Mouse (Mus musculus) telencephalon, adult 2 months (tissue): ENCODE results near the gene Gm28510.
"Not testable (repeated sequence)": the region's sequence is repeated elsewhere in the genome, so short reads cannot be mapped to it uniquely, and the experiment has no call there.

Source experiments
- DNase-seq: peaks from one replicate; pipeline ENCODE4 v3.0.0-alpha.2; 2011; ENCODE audit warnings: low read depth, low spot score

The Gm28510 gene

GRCm38 (mm10) chrY:10412437-10412836, at the start of gene Gm28510:
Gm28510 (plus strand) TSS chrY:10412737.
- DNase-seq = not testable (repeated sequence)
